ENCODE assay signal across 30 mouse cellular contexts in genomic region chr1:123707292-123707691, GRCm38 (mm10).
DNase-seq lines count a peak whose midpoint lies in the region; ATAC-seq and TF ChIP-seq lines count a peak whose summit lies in the region.
"Had no signal": no experiment of that assay in that cellular context is flagged by ENCODE, and none has a peak within 500 bp of the region (broad histone marks: within the 10 kb centered on the region; RNA-seq: fewer than 3 reads in every experiment).

No protein-coding gene starts in this region.

- WGBS in hindbrain, postnatal 0 days, result 58% methylated on average over 3 of the region's 3 CpGs
- 80% methylated on average over 3 of the region's 3 CpGs for WGBS in hindbrain, embryonic 12.5 days
- WGBS in cerebellum, adult 2 months, result 17% methylated on average over 3 of the region's 3 CpGs

- ATAC-seq in hindbrain, postnatal 0 days, result no peak
- ATAC-seq in hindbrain, embryonic 12.5 days (ENCODE audit: low FRiP score), result no peak
- ATAC-seq in granulocyte monocyte progenitor cell, adult 5-6 weeks (replicated peaks; ENCODE audit: poor library complexity, severe bottlenecking), result no peak
- ATAC-seq: CD4-positive, CD25-positive, alpha-beta regulatory T cell, adult 4 months; hindbrain, embryonic 16.5 days; intestine, embryonic 15.5 days; lung, postnatal 0 days; midbrain, embryonic 13.5 days had no signal

- no peaks in the 10 kb centered on the region for H3K36me3 ChIP-seq in hindbrain, postnatal 0 days (ENCODE audit: insufficient read depth, low read length)
- no peaks in the 10 kb centered on the region for H3K36me3 ChIP-seq in hindbrain, embryonic 12.5 days
- H3K36me3 ChIP-seq: embryonic facial prominence, embryonic 10.5 days; embryonic facial prominence, embryonic 15.5 days; forebrain, embryonic 12.5 days; heart, embryonic 13.5 days; hindbrain, embryonic 10.5 days; intestine, embryonic 15.5 days; limb, embryonic 10.5 days; limb, embryonic 15.5 days; liver, embryonic 13.5 days; midbrain, embryonic 13.5 days had no signal

- no peak for TF ChIP-seq CTCF in hindbrain, postnatal 0 days (IDR thresholded peaks at IDR 0.05; ENCODE audit: low read depth)
- no peak for TF ChIP-seq CTCF in brain, embryonic 14.5 days (IDR thresholded peaks at IDR 0.05; ENCODE audit: borderline replicate concordance, extremely low read depth, insufficient read depth, insufficient read length)
- no peak for TF ChIP-seq CTCF in cerebellum, adult 2 months (IDR thresholded peaks at IDR 0.05; ENCODE audit: borderline replicate concordance, insufficient read depth, low read depth, low read length)

- H3K4me1 ChIP-seq in hindbrain, postnatal 0 days (ENCODE audit: insufficient read depth, low read length), result no peaks in the 10 kb centered on the region
- no peaks in the 10 kb centered on the region for H3K4me1 ChIP-seq in hindbrain, embryonic 12.5 days
- no peaks in the 10 kb centered on the region for H3K4me1 ChIP-seq in cerebellum, adult 2 months (ENCODE audit: control insufficient read depth, insufficient read depth, low read length)
- H3K4me1 ChIP-seq: embryonic facial prominence, embryonic 10.5 days; embryonic facial prominence, embryonic 15.5 days; forebrain, embryonic 12.5 days; heart, embryonic 13.5 days; intestine, embryonic 15.5 days; limb, embryonic 10.5 days; limb, embryonic 15.5 days; liver, embryonic 13.5 days; midbrain, embryonic 13.5 days had no signal

- no peak overlapping the region for H3K4me3 ChIP-seq in hindbrain, postnatal 0 days (ENCODE audit: low read length)
- H3K4me3 ChIP-seq in hindbrain, embryonic 12.5 days, result no peak overlapping the region
- no peak overlapping the region for H3K4me3 ChIP-seq in cerebellum, adult 2 months (replicated peaks; ENCODE audit: insufficient read depth, low read depth, low read length)
- H3K4me3 ChIP-seq: embryonic facial prominence, embryonic 10.5 days; embryonic facial prominence, embryonic 15.5 days; forebrain, embryonic 12.5 days; gastrocnemius, adult 2 months; heart, embryonic 13.5 days; hindbrain, embryonic 10.5 days; intestine, embryonic 15.5 days; limb, embryonic 10.5 days; limb, embryonic 15.5 days; liver, embryonic 13.5 days; midbrain, embryonic 13.5 days had no signal

- H3K27ac ChIP-seq in hindbrain, postnatal 0 days, result no peak overlapping the region
- no peak overlapping the region for H3K27ac ChIP-seq in hindbrain, embryonic 12.5 days
- H3K27ac ChIP-seq in cerebellum, adult 2 months (ENCODE audit: insufficient read depth, low read length), result no peak overlapping the region
- H3K27ac ChIP-seq: embryonic facial prominence, embryonic 10.5 days; embryonic facial prominence, embryonic 15.5 days; forebrain, embryonic 12.5 days; gastrocnemius, adult 2 months; heart, embryonic 13.5 days; hindbrain, embryonic 10.5 days; intestine, embryonic 15.5 days; limb, embryonic 10.5 days; limb, embryonic 15.5 days; liver, embryonic 13.5 days; macrophage; midbrain, embryonic 13.5 days had no signal

- no peak overlapping the region for H3K9ac ChIP-seq in hindbrain, postnatal 0 days (replicated peaks; ENCODE audit: low read length)
- no peak overlapping the region for H3K9ac ChIP-seq in hindbrain, embryonic 12.5 days
- H3K9ac ChIP-seq: embryonic facial prominence, embryonic 15.5 days; forebrain, embryonic 12.5 days; heart, embryonic 13.5 days; intestine, embryonic 15.5 days; limb, embryonic 15.5 days; liver, embryonic 13.5 days; midbrain, embryonic 13.5 days had no signal

- H3K27me3 ChIP-seq in hindbrain, postnatal 0 days (ENCODE audit: insufficient read depth, low read length), result no peaks in the 10 kb centered on the region
- H3K27me3 ChIP-seq in hindbrain, embryonic 12.5 days, result no peaks in the 10 kb centered on the region
- no peaks in the 10 kb centered on the region for H3K27me3 ChIP-seq in cerebellum, adult 2 months (ENCODE audit: control insufficient read depth, insufficient read depth, low read length)
- H3K27me3 ChIP-seq: embryonic facial prominence, embryonic 15.5 days; forebrain, embryonic 12.5 days; heart, embryonic 13.5 days; intestine, embryonic 15.5 days; limb, embryonic 15.5 days; liver, embryonic 13.5 days; midbrain, embryonic 13.5 days had no signal

- no peak for TF ChIP-seq POLR2A in brain, embryonic 14.5 days (IDR thresholded peaks at IDR 0.05; ENCODE audit: borderline replicate concordance, extremely low read depth, insufficient read depth, insufficient read length, poor library complexity, severe bottlenecking)
- TF ChIP-seq POLR2A in cerebellum, adult 2 months (IDR thresholded peaks at IDR 0.05; ENCODE audit: borderline replicate concordance, insufficient read depth, low read length), result no peak

- peak; percentile 22 for DNase-seq in hindbrain, postnatal 0 days (ENCODE audit: low spot score)
- DNase-seq in brain, embryonic 14.5 days (ENCODE audit: low read depth), result peak; percentile 32
- peak; percentile 28 to 39 for DNase-seq in cerebellum, adult 2 months
- DNase-seq in cerebellum, postnatal 14 days, result peak; percentile 29 to 40
- DNase-seq in gastrocnemius, adult 8-10 months (ENCODE audit: low spot score in 2 of 2), result no peak
- DNase-seq: adrenal gland, postnatal 36 days; gastrocnemius, adult 2 months; heart, postnatal 14 days; kidney, adult 2 months; kidney, postnatal 4 days; liver, embryonic 13.5 days; lung, adult 18-20 months; right cerebral cortex, adult 18-20 months; thymus, adult 2 months; thymus, postnatal 36 days had no signal

- no peaks in the 10 kb centered on the region for H3K9me3 ChIP-seq in hindbrain, postnatal 0 days (ENCODE audit: low read length)
- H3K9me3 ChIP-seq in hindbrain, embryonic 12.5 days (replicated peaks), result no peaks in the 10 kb centered on the region
- H3K9me3 ChIP-seq: embryonic facial prominence, embryonic 10.5 days; embryonic facial prominence, embryonic 15.5 days; forebrain, embryonic 12.5 days; heart, embryonic 13.5 days; hindbrain, embryonic 10.5 days; intestine, embryonic 15.5 days; limb, embryonic 10.5 days; limb, embryonic 15.5 days; liver, embryonic 13.5 days; midbrain, embryonic 13.5 days had no signal

- H3K4me2 ChIP-seq in hindbrain, postnatal 0 days (ENCODE audit: low read depth, low read length), result no peak overlapping the region
- no peak overlapping the region for H3K4me2 ChIP-seq in hindbrain, embryonic 12.5 days (replicated peaks)
- H3K4me2 ChIP-seq: embryonic facial prominence, embryonic 15.5 days; forebrain, embryonic 12.5 days; heart, embryonic 13.5 days; intestine, embryonic 15.5 days; limb, embryonic 15.5 days; liver, embryonic 13.5 days; midbrain, embryonic 13.5 days had no signal

Comparison
In these comparisons a context has a peak if more than half of its experiments do, and no peak if none do; other contexts are left out.
1. DNase-seq: peak in hindbrain, postnatal 0 days (single experiment), brain, embryonic 14.5 days (single experiment), cerebellum, adult 2 months (2 of 2) and cerebellum, postnatal 14 days (2 of 2); none in gastrocnemius, adult 8-10 months (0 of 2).